ENCODE assay signal across 8 mouse cellular contexts in the genomic region with DNA sequence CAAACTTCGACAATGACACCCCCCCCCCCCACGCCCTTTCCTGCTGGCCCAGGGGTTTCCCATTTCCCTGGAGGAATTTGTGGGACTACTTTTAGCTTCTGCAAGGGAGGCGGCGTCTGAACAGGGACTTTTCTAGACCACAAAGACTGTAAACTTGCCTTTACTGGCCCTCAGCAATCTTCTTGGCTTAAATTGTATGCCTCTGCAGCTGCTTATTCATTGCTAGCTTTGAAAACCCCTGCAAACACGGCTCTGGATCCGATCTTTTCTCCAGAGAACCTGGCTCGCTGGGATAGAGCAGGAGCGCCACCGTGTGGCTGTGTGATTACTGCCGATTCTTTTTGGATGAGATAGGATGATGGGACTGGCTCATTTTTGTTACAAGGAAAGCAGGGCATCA. TPM values are rescaled to one million over a fixed set of nuclear protein-coding genes. Genes with fewer than 3 reads are reported as not detected.
DNase-seq lines count a peak whose midpoint lies in the region; ATAC-seq and TF ChIP-seq lines count a peak whose summit lies in the region.

No protein-coding gene starts in this region.

- no peaks in the 10 kb centered on the region for H3K27me3 ChIP-seq in forebrain, embryonic 15.5 days
- H3K27me3 ChIP-seq in liver, postnatal 0 days (ENCODE audit: insufficient read depth, low read length) = no peaks in the 10 kb centered on the region
- no peaks in the 10 kb centered on the region for H3K27me3 ChIP-seq in neural tube, embryonic 13.5 days

- H3K9me3 ChIP-seq in forebrain, embryonic 15.5 days = no peaks in the 10 kb centered on the region
- no peaks in the 10 kb centered on the region for H3K9me3 ChIP-seq in liver, postnatal 0 days (ENCODE audit: low read length)
- no peaks in the 10 kb centered on the region for H3K9me3 ChIP-seq in neural tube, embryonic 13.5 days

- TF ChIP-seq CTCF in liver, postnatal 0 days (IDR thresholded peaks at IDR 0.05; ENCODE audit: low read depth) = peak; percentile 97

- intact Hi-C loops in heart, postnatal 25 days (cut with DNase I) = loop anchor here (1.0 to 5.0 kb wide), 5 partner anchors 190 to 613 kb away; no protein-coding TSS in a partner anchor

- H3K36me3 ChIP-seq in forebrain, embryonic 15.5 days = no peaks in the 10 kb centered on the region
- no peaks in the 10 kb centered on the region for H3K36me3 ChIP-seq in liver, postnatal 0 days (replicated peaks; ENCODE audit: insufficient read depth, low read length)
- H3K36me3 ChIP-seq in neural tube, embryonic 13.5 days = no peaks in the 10 kb centered on the region

- no peak overlapping the region for H3K27ac ChIP-seq in forebrain, embryonic 15.5 days (replicated peaks)
- H3K27ac ChIP-seq in liver, postnatal 0 days (ENCODE audit: low read depth) = peak overlapping the region; percentile 62
- H3K27ac ChIP-seq in neural tube, embryonic 13.5 days (replicated peaks) = no peak overlapping the region

- WGBS in forebrain, embryonic 15.5 days = 8% methylated on average over 10 of the region's 10 CpGs
- WGBS in liver, postnatal 0 days (ENCODE audit: insufficient replicate concordance) = 7% methylated on average over 10 of the region's 10 CpGs
- 8% methylated on average over 10 of the region's 10 CpGs for WGBS in neural tube, embryonic 13.5 days

- no peaks in the 10 kb centered on the region; the same call in 1 of the 2 replicates for H3K4me1 ChIP-seq in forebrain, embryonic 15.5 days
- H3K4me1 ChIP-seq in liver, postnatal 0 days (ENCODE audit: insufficient read depth) = peaks cover 4% of the 10 kb centered on the region; the same call in 1 of the 2 replicates
- H3K4me1 ChIP-seq in neural tube, embryonic 13.5 days (replicated peaks) = 0 out of 2 replicates have a peak, but pooled peaks cover 5% of the 10 kb centered on the region

- DNase-seq in ES-CJ7 (ENCODE audit: low read depth, low spot score) = peak; percentile 73
- DNase-seq in cerebellum, adult 11 months = peak; percentile 57
- peak; percentile 77 for DNase-seq in heart, postnatal 25 days (ENCODE audit: low spot score)
- peak; percentile 93 for DNase-seq in layer of hippocampus, adult 11-12 months (ENCODE audit: low spot score)
- DNase-seq in liver, postnatal 0 days = peak; percentile 89
- peak; percentile 65 for DNase-seq in telencephalon, adult 2 months (ENCODE audit: low read depth, low spot score)

- TF ChIP-seq EP300 in liver, postnatal 0 days (IDR thresholded peaks at IDR 0.05; ENCODE audit: low read depth) = no peak

- ATAC-seq in forebrain, embryonic 15.5 days (replicated peaks) = peak; percentile 73
- peak; percentile 77 for ATAC-seq in liver, postnatal 0 days
- ATAC-seq in neural tube, embryonic 13.5 days (ENCODE audit: low read depth) = no peak; the same call in 1 of the 2 replicates

- no peak overlapping the region for H3K9ac ChIP-seq in forebrain, embryonic 15.5 days (replicated peaks)
- 0 out of 2 replicates have a peak overlapping the region, but pooled peaks have one; percentile 41 for H3K9ac ChIP-seq in liver, postnatal 0 days (replicated peaks)
- H3K9ac ChIP-seq in neural tube, embryonic 13.5 days = 0 out of 2 replicates have a peak overlapping the region, but pooled peaks have one; percentile 28

- H3K4me2 ChIP-seq in forebrain, embryonic 15.5 days (replicated peaks) = no peak overlapping the region
- H3K4me2 ChIP-seq in liver, postnatal 0 days (ENCODE audit: low read depth, low read length) = peak overlapping the region; percentile 65
- peak overlapping the region; percentile 36 for H3K4me2 ChIP-seq in neural tube, embryonic 13.5 days

- H3K4me3 ChIP-seq in forebrain, embryonic 15.5 days = no peak overlapping the region
- peak overlapping the region; percentile 31 for H3K4me3 ChIP-seq in liver, postnatal 0 days (ENCODE audit: low read depth, low read length)
- H3K4me3 ChIP-seq in neural tube, embryonic 13.5 days = no peak overlapping the region

RNA-seq across cellular contexts. Expression of a gene that starts 32.7 kb away (rescaled TPM):
- polyA plus RNA-seq in forebrain, embryonic 15.5 days (2015; fragmentation: Nextera tagmentation; extraction: Ambion mirVana) = not detected in 2 replicates
- not detected for total RNA-seq in heart, postnatal 25 days (2021)
- 0.59 TPM in 1 of 2 replicates, not detected in the other for polyA plus RNA-seq in liver, postnatal 0 days (2015; fragmentation: Nextera tagmentation; extraction: Ambion mirVana)
- not detected in 2 replicates for polyA plus RNA-seq in neural tube, embryonic 13.5 days (2015; fragmentation: Nextera tagmentation; extraction: Ambion mirVana)
